Mouse (Mus musculus): ENCODE measurements around the gene Fgf23. TPM values are rescaled to one million over a fixed set of nuclear protein-coding genes. Genes with fewer than 3 reads are reported as not detected.
A peak's percentile ranks its signal among the peaks of the same experiment; 100 is the strongest.

Fgf23 gene
- polyA plus RNA-seq, 1 experiment from 2014 or later: 0.11 TPM

- Histone ChIP-seq H3K27me3 (ENCODE audit: insufficient read depth, poor library complexity, severe bottlenecking) (no peaks in the 10 kb centered on the region), H3K36me3 (peaks cover 31% of the 10 kb centered on the region; the same call in 1 of the 2 replicates), H3K4me1 (peaks cover 12% of the 10 kb centered on the region), H3K4me3 (no peak overlapping the region), H3K9me3 (no peaks in the 10 kb centered on the region), H3K27ac (no peak overlapping the region)
- no peak for DNase-seq (ENCODE audit: low spot score)
- WGBS: 88% methylated on average over 6 of the region's 6 CpGs
These were observed 31.0 kb downstream of the Fgf23 start for GRCm38 (mm10) chr6:127103506-127104275.

GRCm38 (mm10) chr6:127104396-127105029 lies 31.8 kb downstream of the Fgf23 start:
- WGBS: 78% methylated on average over 7 of the region's 7 CpGs
- peaks cover 31% of the 10 kb centered on the region; the same call in 1 of the 2 replicates for H3K36me3 ChIP-seq
- DNase-seq (ENCODE audit: low spot score): no peak

GRCm38 (mm10) chr6:127105107-127105506 lies 32.4 kb downstream of the Fgf23 start:
- no peak overlapping the region for H3K4me3 ChIP-seq
- H3K27me3 ChIP-seq (ENCODE audit: insufficient read depth, poor library complexity, severe bottlenecking): no peaks in the 10 kb centered on the region
- 65% methylated on average over 6 of the region's 6 CpGs for WGBS

More at GRCm38 (mm10) chr6:127104396-127105029, 31.8 kb downstream of the Fgf23 start:
- no peaks in the 10 kb centered on the region for H3K27me3 ChIP-seq (ENCODE audit: insufficient read depth, poor library complexity, severe bottlenecking)
- H3K27ac ChIP-seq: no peak overlapping the region
- no peak overlapping the region for H3K4me3 ChIP-seq
- peaks cover 16% of the 10 kb centered on the region for H3K4me1 ChIP-seq
- no peaks in the 10 kb centered on the region for H3K9me3 ChIP-seq

GRCm38 (mm10) chr6:127106189-127106588 lies 33.5 kb downstream of the Fgf23 start:
- no peak overlapping the region for H3K27ac ChIP-seq
- no peaks in the 10 kb centered on the region for H3K9me3 ChIP-seq
- H3K27me3 ChIP-seq (ENCODE audit: insufficient read depth, poor library complexity, severe bottlenecking): no peaks in the 10 kb centered on the region
- 86% methylated on average over 5 of the region's 5 CpGs for WGBS
- DNase-seq (ENCODE audit: low spot score): no peak
- H3K36me3 ChIP-seq: peaks cover 22% of the 10 kb centered on the region; the same call in 1 of the 2 replicates
- peaks cover 18% of the 10 kb centered on the region for H3K4me1 ChIP-seq
- no peak overlapping the region for H3K4me3 ChIP-seq

More at GRCm38 (mm10) chr6:127105107-127105506, 32.4 kb downstream of the Fgf23 start:
- no peak for DNase-seq (ENCODE audit: low spot score)
- no peaks in the 10 kb centered on the region for H3K9me3 ChIP-seq
- H3K36me3 ChIP-seq: peaks cover 31% of the 10 kb centered on the region; the same call in 1 of the 2 replicates
- H3K27ac ChIP-seq: no peak overlapping the region
- H3K4me1 ChIP-seq: peaks cover 18% of the 10 kb centered on the region

- WGBS: 55% methylated on average over 5 of the region's 5 CpGs
- DNase-seq (ENCODE audit: low spot score): no peak
- no peak overlapping the region for H3K27ac ChIP-seq
These were observed 34.0 kb downstream of the Fgf23 start for GRCm38 (mm10) chr6:127106726-127107125.

GRCm38 (mm10) chr6:127107413-127107812 lies 34.7 kb downstream of the Fgf23 start:
- Histone ChIP-seq H3K9me3 (no peaks in the 10 kb centered on the region), H3K27ac (no peak overlapping the region), H3K36me3 (peaks cover 12% of the 10 kb centered on the region; the same call in 1 of the 2 replicates), H3K4me3 (no peak overlapping the region), H3K27me3 (ENCODE audit: insufficient read depth, poor library complexity, severe bottlenecking) (no peaks in the 10 kb centered on the region), H3K4me1 (peaks cover 18% of the 10 kb centered on the region)
- DNase-seq (ENCODE audit: low spot score): no peak

More at GRCm38 (mm10) chr6:127106726-127107125, 34.0 kb downstream of the Fgf23 start:
- Histone ChIP-seq H3K4me3 (no peak overlapping the region), H3K27me3 (ENCODE audit: insufficient read depth, poor library complexity, severe bottlenecking) (no peaks in the 10 kb centered on the region), H3K4me1 (peaks cover 18% of the 10 kb centered on the region), H3K36me3 (peaks cover 18% of the 10 kb centered on the region; the same call in 1 of the 2 replicates), H3K9me3 (no peaks in the 10 kb centered on the region)

- Histone ChIP-seq H3K27ac (peak overlapping the region; percentile 81), H3K36me3 (0 out of 2 replicates have a peak, but pooled peaks cover 5% of the 10 kb centered on the region), H3K27me3 (ENCODE audit: insufficient read depth, poor library complexity, severe bottlenecking) (no peaks in the 10 kb centered on the region), H3K4me1 (peaks cover 18% of the 10 kb centered on the region), H3K9me3 (no peaks in the 10 kb centered on the region), H3K4me3 (peak overlapping the region; percentile 77)
- DNase-seq (ENCODE audit: low spot score): no peak
- WGBS: 19% methylated on average over 20 of the region's 20 CpGs
These were observed 35.8 kb downstream of the Fgf23 start for GRCm38 (mm10) chr6:127108368-127109060.

GRCm38 (mm10) chr6:127109402-127109930 lies 36.8 kb downstream of the Fgf23 start, which contains the start of gene Tigar:
Gene Tigar, minus strand, starts transcription at chr6:127109557.
- DNase-seq (ENCODE audit: low spot score): peak; percentile 96
- no peaks in the 10 kb centered on the region for H3K27me3 ChIP-seq (ENCODE audit: insufficient read depth, poor library complexity, severe bottlenecking)
- no peaks in the 10 kb centered on the region for H3K36me3 ChIP-seq
- peaks cover 18% of the 10 kb centered on the region for H3K4me1 ChIP-seq
- no peaks in the 10 kb centered on the region for H3K9me3 ChIP-seq
- peak within 1 kb of the TSS; percentile 77 for H3K4me3 ChIP-seq
- under 1% methylated on average over 37 of the region's 37 CpGs for WGBS
- peak within 1 kb of the TSS; percentile 81 for H3K27ac ChIP-seq

GRCm38 (mm10) chr6:127114753-127115456 lies 42.2 kb downstream of the Fgf23 start:
- Histone ChIP-seq H3K4me1 (no peaks in the 10 kb centered on the region), H3K9me3 (no peaks in the 10 kb centered on the region), H3K27ac (no peak overlapping the region), H3K4me3 (no peak overlapping the region), H3K36me3 (no peaks in the 10 kb centered on the region), H3K27me3 (ENCODE audit: insufficient read depth, poor library complexity, severe bottlenecking) (no peaks in the 10 kb centered on the region; the same call in 1 of the 2 replicates)
- DNase-seq (ENCODE audit: low spot score): no peak
- WGBS: 63% methylated on average over 23 of the region's 23 CpGs

GRCm38 (mm10) chr6:127122221-127122806 lies 49.6 kb downstream of the Fgf23 start:
- H3K36me3 ChIP-seq: peaks cover 15% of the 10 kb centered on the region
- no peak overlapping the region for H3K27ac ChIP-seq
- H3K4me3 ChIP-seq: no peak overlapping the region

GRCm38 (mm10) chr6:127122996-127123395 lies 50.3 kb downstream of the Fgf23 start:
- DNase-seq (ENCODE audit: low spot score): no peak
- H3K9me3 ChIP-seq: no peaks in the 10 kb centered on the region
- H3K36me3 ChIP-seq: peaks cover 22% of the 10 kb centered on the region
- H3K27ac ChIP-seq: no peak overlapping the region
- no peak overlapping the region for H3K4me3 ChIP-seq
- H3K27me3 ChIP-seq (ENCODE audit: insufficient read depth, poor library complexity, severe bottlenecking): no peaks in the 10 kb centered on the region; the same call in 1 of the 2 replicates
- WGBS: 75% methylated on average over 5 of the region's 5 CpGs
- no peaks in the 10 kb centered on the region for H3K4me1 ChIP-seq

More at GRCm38 (mm10) chr6:127122221-127122806, 49.6 kb downstream of the Fgf23 start:
- Histone ChIP-seq H3K4me1 (no peaks in the 10 kb centered on the region), H3K9me3 (no peaks in the 10 kb centered on the region), H3K27me3 (ENCODE audit: insufficient read depth, poor library complexity, severe bottlenecking) (no peaks in the 10 kb centered on the region; the same call in 1 of the 2 replicates)
- DNase-seq (ENCODE audit: low spot score): no peak
- 77% methylated on average over 4 of the region's 4 CpGs for WGBS

Measured in heart, embryonic 10.5 days (tissue).